Mouse (Mus musculus) neural tube, embryonic 10.5 days (tissue): ENCODE results near the gene Ppfibp1.

Source experiments
- DNase-seq: peaks from one replicate; pipeline ENCODE4 v3.0.0-alpha.2; 2017; ENCODE audit warnings: low spot score; ENCODE audit errors: extremely low spot score

The Ppfibp1 gene

GRCm38 (mm10) chr6:146981249-146981835, 93.1 kb downstream of the Ppfibp1 start:
- DNase-seq: no peak

DNA sequence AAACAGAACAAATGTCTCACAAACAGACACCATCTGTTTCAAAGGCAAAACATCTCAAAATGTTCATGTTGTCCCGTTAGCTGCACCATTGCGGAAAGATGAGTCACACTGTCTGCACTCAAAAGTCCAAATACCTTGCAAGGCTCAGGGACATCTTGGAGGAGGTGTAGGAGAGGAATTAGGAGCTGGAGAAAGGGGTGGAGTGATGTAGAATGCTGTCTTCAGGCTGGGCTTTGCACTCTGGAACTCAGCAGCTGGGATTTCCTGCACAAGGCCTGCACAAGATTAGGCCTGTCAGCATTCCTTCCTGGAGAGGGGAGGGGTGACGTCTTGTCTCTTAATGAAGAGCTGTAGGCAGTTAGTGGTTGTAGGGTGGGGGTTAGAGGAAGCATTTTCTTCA, 96.3 kb downstream of the Ppfibp1 start:
- DNase-seq: no peak

DNA sequence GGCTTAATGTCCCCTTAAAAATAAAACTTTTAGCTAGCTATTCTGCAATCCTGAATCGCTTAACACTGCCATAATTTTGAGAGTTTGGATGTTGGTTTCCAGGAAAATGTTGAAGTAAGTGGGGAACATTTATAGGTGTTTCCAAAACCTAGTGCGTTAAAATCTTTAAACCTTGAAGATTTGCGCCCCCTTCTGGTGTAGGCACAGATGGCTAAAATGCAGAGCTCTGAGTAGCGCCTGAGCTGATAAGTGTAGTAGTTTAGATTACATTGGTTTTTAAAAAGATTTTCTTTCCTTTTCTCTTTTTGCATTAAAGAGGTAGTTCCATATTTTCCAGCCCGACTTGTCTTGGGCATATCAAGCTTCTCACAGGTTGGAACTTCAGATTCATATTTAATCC, 105.9 kb downstream of the Ppfibp1 start:
- peak; percentile 30 for DNase-seq

DNA sequence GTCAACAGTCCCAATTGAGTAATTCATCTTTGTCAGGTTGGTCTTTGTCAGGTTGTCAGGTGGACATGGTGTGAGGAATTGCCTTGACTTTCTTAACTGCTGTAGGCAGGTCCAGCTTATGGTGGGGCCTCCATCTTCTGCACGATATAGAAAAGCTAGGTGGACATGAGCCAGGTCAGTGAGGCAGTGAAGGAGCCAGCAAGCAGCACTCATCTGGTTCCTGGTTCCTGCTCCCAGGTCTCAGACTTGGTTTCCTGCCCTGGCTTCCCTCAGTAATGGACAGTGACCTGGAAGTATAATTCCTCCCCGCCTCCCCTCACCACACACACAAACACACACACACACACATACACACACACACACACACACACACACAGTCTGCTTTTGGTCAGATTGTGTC, 107.1 kb downstream of the Ppfibp1 start:
- no peak for DNase-seq

- no peak for DNase-seq
Measured at GRCm38 (mm10) chr6:146995878-146996277, 107.6 kb downstream of the Ppfibp1 start.

DNA sequence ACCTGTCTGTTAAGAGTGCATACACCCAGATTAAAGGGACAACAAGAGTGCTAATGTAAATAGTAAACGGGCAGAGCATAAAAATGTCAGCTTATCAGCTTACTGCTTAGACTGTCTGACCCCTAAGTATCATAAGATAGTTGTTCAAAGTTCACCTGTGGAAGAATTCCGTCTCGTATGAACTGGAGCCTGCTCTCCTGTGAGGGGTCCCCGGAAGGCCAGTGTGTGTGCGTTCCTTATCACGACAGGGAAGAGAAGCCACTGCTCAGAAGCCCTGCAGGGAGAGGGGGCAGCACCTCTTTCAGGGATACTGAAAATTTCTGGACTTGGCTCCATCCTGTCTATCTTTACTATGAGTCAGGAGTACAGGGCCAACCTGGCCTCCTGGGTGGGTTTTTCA, 108.7 kb downstream of the Ppfibp1 start:
- DNase-seq: no peak

- no peak for DNase-seq
Measured at GRCm38 (mm10) chr6:146998710-146999109, 110.4 kb downstream of the Ppfibp1 start.

- DNase-seq: no peak
Measured at GRCm38 (mm10) chr6:146999302-146999701, 111.0 kb downstream of the Ppfibp1 start.

DNA sequence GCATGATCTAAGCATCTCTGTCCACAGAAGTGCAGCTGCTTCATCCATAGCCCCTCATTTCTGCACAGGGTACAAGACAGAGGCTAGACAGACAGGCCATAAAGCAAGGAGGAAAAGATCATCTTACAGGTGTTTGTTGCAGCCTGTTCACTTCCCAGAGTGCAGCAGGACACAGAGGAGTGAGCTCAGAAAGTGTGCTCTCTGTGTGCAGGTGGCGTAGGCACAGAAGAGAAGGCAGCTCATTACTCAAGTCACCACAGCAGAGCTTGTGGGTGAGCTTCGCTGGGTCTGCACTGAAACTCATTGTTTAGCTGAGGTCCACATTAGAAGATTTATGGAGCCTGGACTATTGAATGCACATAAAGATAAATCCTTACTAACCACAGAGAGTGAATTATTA, 111.5 kb downstream of the Ppfibp1 start:
- DNase-seq: no peak

- peak; percentile 61 for DNase-seq
Measured at GRCm38 (mm10) chr6:147008148-147008547, 119.9 kb downstream of the Ppfibp1 start.

- DNase-seq: no peak
Measured at GRCm38 (mm10) chr6:147010358-147010757, 122.1 kb downstream of the Ppfibp1 start.

DNA sequence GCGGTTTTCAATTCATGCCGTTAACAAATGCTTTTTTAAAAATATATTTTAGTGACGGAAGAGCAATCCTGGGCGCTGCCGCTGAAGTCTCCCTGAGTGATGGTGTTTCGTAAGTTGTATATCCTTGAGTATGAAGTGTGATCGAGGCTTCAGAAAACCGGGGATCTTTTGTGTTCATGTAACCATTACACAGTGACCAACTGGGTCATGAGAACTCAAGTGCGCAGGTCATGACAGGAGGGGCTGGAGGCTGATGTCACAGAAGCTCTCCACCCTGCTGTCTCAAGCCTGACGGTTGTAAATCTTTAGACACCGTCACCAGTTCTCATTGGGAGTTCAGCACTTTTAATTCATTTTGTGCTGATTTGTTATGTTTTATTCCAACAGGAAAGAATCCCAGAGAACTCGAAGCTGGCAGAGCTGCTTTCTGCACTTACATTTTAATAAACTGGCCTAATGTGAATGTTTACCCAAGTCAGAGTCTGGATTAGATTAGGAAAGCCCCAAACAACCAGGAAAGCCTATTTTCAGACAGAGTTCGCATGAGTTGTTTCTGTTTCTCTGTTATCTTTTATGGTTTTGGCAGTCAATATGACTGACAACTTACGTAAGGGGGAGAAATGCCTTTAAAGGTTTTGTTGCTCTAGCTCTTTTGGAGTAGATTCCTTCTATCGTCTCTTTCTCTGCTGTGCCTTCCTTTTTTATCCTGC, 122.7 kb downstream of the Ppfibp1 start:
- DNase-seq: no peak

DNA sequence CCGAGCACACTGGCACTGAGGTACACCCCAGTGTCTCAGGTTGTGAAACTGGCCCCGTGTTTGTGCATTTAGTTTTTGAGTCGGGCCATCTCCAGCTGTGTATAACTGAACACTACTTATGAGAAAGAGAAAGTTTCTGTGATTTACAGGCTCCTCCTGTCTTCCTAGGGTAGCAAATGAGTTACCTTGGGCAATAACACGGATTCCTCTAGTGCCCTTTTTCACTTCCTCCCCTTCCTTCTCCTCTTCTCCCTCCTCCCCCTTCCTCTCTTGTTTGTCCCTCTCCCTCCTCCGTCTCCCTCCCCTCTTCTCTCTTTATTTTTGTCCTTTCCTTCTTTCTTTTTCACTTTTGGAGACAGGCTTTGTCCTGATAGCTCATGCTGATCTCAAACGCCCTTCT, 123.3 kb downstream of the Ppfibp1 start:
- no peak for DNase-seq

DNA sequence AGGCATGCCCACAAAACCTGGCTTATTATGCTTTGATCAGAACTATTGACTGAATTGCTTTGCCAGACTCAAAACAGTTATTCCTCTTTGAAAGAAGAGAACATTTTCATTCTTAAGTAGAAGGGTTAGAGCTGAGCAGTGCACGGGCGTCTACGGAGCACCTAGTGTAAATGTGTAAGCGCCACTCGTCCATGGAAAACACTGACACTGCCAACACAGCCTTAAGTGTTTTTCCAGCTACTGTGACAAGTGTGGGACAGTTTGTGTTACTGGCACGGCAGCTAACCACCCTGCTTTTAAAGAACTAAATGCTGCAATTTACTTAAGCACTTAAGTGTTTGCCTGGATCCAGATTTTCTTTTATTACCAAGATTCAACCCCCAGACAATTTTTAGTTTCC, 123.7 kb downstream of the Ppfibp1 start:
- DNase-seq: no peak

DNA sequence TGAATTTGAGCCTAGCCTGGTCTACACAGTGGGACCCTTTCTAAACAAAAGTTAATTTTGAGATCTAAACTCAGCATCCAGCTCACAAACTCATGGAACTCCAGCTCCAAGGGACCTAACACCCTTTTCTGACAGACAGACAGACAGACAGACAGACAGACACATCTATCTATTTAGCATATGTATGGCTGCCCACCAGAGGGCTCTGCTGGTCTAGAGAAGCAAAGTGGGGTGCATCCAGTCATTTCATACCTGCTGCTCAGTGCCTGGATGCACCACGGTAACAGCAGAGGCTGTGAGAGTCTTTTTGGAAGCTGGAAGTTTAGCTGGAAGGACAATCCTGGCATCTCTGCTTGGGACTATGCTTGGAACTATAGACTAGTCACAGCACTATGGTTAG, 125.3 kb downstream of the Ppfibp1 start:
- no peak for DNase-seq

DNA sequence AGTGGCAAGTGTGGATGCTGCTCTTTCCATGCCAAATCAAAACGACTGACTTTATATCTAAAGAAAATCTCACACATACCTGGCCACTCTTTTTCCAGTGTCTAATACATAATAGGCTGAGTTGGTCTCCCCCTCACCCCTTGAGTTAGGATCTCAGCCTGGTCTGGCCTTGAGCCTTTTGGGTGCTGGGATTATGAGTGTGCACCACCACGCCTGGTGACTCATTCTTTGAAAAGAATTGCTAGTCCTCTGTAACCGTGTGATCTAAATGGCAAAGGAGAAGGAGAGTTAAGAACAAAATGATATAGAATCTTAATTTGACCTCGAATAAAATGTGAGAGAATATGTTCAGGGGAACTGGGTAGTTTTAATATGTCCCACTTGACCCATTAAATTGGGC, 129.6 kb downstream of the Ppfibp1 start:
- DNase-seq: no peak

DNA sequence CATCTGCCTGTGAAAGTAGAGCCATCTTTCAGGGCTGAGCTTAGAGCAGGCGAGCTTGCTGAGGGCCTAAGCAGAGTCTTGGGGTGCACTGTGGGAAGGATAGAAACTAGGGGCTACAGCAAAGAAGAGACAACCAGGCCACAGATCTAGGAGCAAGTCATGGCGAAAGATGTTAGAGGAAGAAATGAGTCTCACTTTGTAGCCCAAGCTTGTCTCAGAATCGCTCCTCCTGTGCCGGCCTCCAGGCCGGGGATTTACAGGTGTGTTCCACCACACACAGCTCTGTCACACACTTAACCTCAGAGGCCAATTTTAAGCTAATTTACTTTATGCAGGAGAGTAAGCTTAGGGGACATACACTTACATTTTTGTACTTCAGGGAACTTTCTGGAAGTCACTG, 130.1 kb downstream of the Ppfibp1 start:
- DNase-seq: no peak

DNA sequence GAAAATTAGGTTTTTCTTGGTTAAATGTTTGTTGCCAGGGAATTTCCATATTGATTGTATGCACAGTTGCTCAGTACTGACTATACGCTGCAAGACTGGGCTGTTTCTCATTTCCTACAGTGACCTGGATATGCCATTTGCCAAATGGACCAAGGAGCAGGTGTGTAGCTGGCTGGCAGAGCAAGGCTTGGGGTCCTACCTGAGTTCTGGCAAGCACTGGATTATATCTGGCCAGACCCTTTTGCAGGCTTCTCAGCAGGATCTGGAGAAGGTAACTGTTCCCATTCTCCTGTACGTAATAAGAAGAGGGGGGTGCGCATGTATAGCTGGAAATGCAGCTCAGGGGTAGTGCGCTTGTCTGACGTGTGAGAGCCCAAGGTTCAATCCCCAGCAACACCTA, 132.9 kb downstream of the Ppfibp1 start:
- DNase-seq: peak; percentile 6

- DNase-seq: peak; percentile 4
Measured at GRCm38 (mm10) chr6:147022375-147023132, 134.3 kb downstream of the Ppfibp1 start.

- DNase-seq: no peak
Measured at GRCm38 (mm10) chr6:147023133-147023395, 134.8 kb downstream of the Ppfibp1 start.

GRCm38 (mm10) chr6:147023568-147023967, 135.3 kb downstream of the Ppfibp1 start:
- DNase-seq: peak; percentile 0

GRCm38 (mm10) chr6:147024761-147025160, 136.5 kb downstream of the Ppfibp1 start:
- DNase-seq: no peak

DNA sequence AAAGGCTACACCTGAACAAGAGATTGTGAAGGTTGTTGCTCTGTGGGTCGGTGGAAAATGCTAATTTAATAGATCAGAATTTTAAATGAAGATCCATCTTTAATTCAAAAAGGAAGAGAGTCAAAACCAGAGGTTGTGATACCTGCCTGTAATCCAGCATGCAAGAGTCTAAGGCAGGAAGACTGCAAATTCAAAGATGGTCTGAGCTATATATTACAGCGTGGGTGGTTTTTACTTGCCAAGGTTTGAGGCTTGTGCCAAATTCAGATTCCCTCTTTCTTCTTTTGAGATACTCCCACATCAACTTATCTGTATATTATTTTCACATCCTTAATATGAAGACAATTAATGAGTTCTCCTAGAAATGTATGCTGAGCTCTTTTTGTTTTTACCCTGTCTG, 140.1 kb downstream of the Ppfibp1 start:
- no peak for DNase-seq
